Comparison of ENCODE assay signal across 10 mouse cellular contexts in genomic region chr14:31268301-31269001, GRCm38 (mm10). TPM values are rescaled to one million over a fixed set of nuclear protein-coding genes. Genes with fewer than 3 reads are reported as not detected.
DNase-seq lines count a peak whose midpoint lies in the region; ATAC-seq and TF ChIP-seq lines count a peak whose summit lies in the region.
"Had no signal": no experiment of that assay in that cellular context is flagged by ENCODE, and none has a peak within 500 bp of the region (broad histone marks: within the 10 kb centered on the region; RNA-seq: fewer than 3 reads in every experiment).

No protein-coding gene starts in this region.

- DNase-seq in lung, postnatal 4 days: no peak
- no peak for DNase-seq in stomach, postnatal 0 days (ENCODE audit: low spot score)
- DNase-seq in spleen, postnatal 4 days (ENCODE audit: low spot score in 2 of 2): no peak
- DNase-seq in urinary bladder, adult 2 months (ENCODE audit: low spot score): no peak
- DNase-seq: lung, postnatal 36 days had no signal

- H3K4me1 ChIP-seq in lung, embryonic 15.5 days: peaks cover 12% of the 10 kb centered on the region; the same call in 1 of the 2 replicates
- peaks cover 29% of the 10 kb centered on the region for H3K4me1 ChIP-seq in hindbrain, embryonic 13.5 days (replicated peaks)
- peaks cover 19% of the 10 kb centered on the region for H3K4me1 ChIP-seq in limb, embryonic 12.5 days (replicated peaks)
- H3K4me1 ChIP-seq in stomach, postnatal 0 days (replicated peaks; ENCODE audit: control insufficient read depth, insufficient read depth): peaks cover 2% of the 10 kb centered on the region; the same call in 1 of the 2 replicates

- no peak overlapping the region for H3K4me3 ChIP-seq in lung, embryonic 15.5 days
- H3K4me3 ChIP-seq in hindbrain, embryonic 13.5 days: peak overlapping the region; percentile 28
- H3K4me3 ChIP-seq in limb, embryonic 12.5 days (replicated peaks): peak overlapping the region; percentile 42
- no peak overlapping the region for H3K4me3 ChIP-seq in stomach, postnatal 0 days (ENCODE audit: low read depth, low read length)
- H3K4me3 ChIP-seq: erythroblast, embryonic 14.5 days had no signal

- H3K27me3 ChIP-seq in lung, embryonic 15.5 days: no peaks in the 10 kb centered on the region
- peaks cover 5% of the 10 kb centered on the region; the same call in 1 of the 2 replicates for H3K27me3 ChIP-seq in hindbrain, embryonic 13.5 days
- H3K27me3 ChIP-seq in limb, embryonic 12.5 days: no peaks in the 10 kb centered on the region
- H3K27me3 ChIP-seq in stomach, postnatal 0 days (ENCODE audit: control insufficient read depth, insufficient read depth, low read length): no peaks in the 10 kb centered on the region

- no peak for ATAC-seq in lung, embryonic 15.5 days (ENCODE audit: borderline replicate concordance, extremely low read depth, low FRiP score, low TSS enrichment)
- peak; percentile 76 for ATAC-seq in hindbrain, embryonic 13.5 days (ENCODE audit: low FRiP score)
- ATAC-seq in limb, embryonic 12.5 days (ENCODE audit: insufficient number of reproducible peaks, insufficient read depth, low FRiP score, low TSS enrichment, low read depth): no peak
- no peak for ATAC-seq in stomach, postnatal 0 days (ENCODE audit: low FRiP score, low TSS enrichment)
- ATAC-seq in cerebellum, adult (ENCODE audit: insufficient number of reproducible peaks, low FRiP score, low TSS enrichment): no peak; the same call in 1 of the 2 replicates

- H3K9ac ChIP-seq in lung, embryonic 15.5 days: no peak overlapping the region
- H3K9ac ChIP-seq in hindbrain, embryonic 13.5 days: peak overlapping the region; percentile 58; the same call in 1 of the 2 replicates
- peak overlapping the region; percentile 53; the same call in 1 of the 2 replicates for H3K9ac ChIP-seq in limb, embryonic 12.5 days (replicated peaks)
- H3K9ac ChIP-seq in stomach, postnatal 0 days (ENCODE audit: low read length): peak overlapping the region; percentile 51; the same call in 1 of the 2 replicates

- no peaks in the 10 kb centered on the region for H3K9me3 ChIP-seq in lung, embryonic 15.5 days
- H3K9me3 ChIP-seq in hindbrain, embryonic 13.5 days: no peaks in the 10 kb centered on the region
- H3K9me3 ChIP-seq in limb, embryonic 12.5 days: no peaks in the 10 kb centered on the region
- H3K9me3 ChIP-seq in stomach, postnatal 0 days (ENCODE audit: control insufficient read depth, low read length): no peaks in the 10 kb centered on the region

- H3K4me2 ChIP-seq in lung, embryonic 15.5 days: peak overlapping the region; percentile 69; the same call in 1 of the 2 replicates
- H3K4me2 ChIP-seq in hindbrain, embryonic 13.5 days: peak overlapping the region; percentile 51
- peak overlapping the region; percentile 59 for H3K4me2 ChIP-seq in limb, embryonic 12.5 days
- H3K4me2 ChIP-seq in stomach, postnatal 0 days (replicated peaks; ENCODE audit: low read depth): no peak overlapping the region

- no peak for TF ChIP-seq EP300 in stomach, postnatal 0 days (optimal IDR thresholded peaks at IDR 0.05)

- no peak for TF ChIP-seq CTCF in stomach, postnatal 0 days (IDR thresholded peaks at IDR 0.05; ENCODE audit: low read depth)

- H3K36me3 ChIP-seq in lung, embryonic 15.5 days: no peaks in the 10 kb centered on the region
- peaks cover 5% of the 10 kb centered on the region for H3K36me3 ChIP-seq in hindbrain, embryonic 13.5 days
- peaks cover 1% of the 10 kb centered on the region; the same call in 1 of the 2 replicates for H3K36me3 ChIP-seq in limb, embryonic 12.5 days
- no peaks in the 10 kb centered on the region for H3K36me3 ChIP-seq in stomach, postnatal 0 days (ENCODE audit: control insufficient read depth, insufficient read depth, low read length)

- 66% methylated on average over 9 of the region's 9 CpGs for WGBS in lung, embryonic 15.5 days
- WGBS in hindbrain, embryonic 13.5 days: 38% methylated on average over 9 of the region's 9 CpGs
- WGBS in limb, embryonic 12.5 days: 69% methylated on average over 9 of the region's 9 CpGs
- WGBS in stomach, postnatal 0 days: 69% methylated on average over 9 of the region's 9 CpGs

- no peak overlapping the region for H3K27ac ChIP-seq in lung, embryonic 15.5 days
- H3K27ac ChIP-seq in hindbrain, embryonic 13.5 days: peak overlapping the region; percentile 81
- H3K27ac ChIP-seq in limb, embryonic 12.5 days: peak overlapping the region; percentile 66; the same call in 1 of the 2 replicates
- no peak overlapping the region for H3K27ac ChIP-seq in stomach, postnatal 0 days (replicated peaks)

RNA-seq across cellular contexts. Expression of gene Bap1, which starts 17.2 kb away (rescaled TPM):
- polyA plus RNA-seq in lung, embryonic 15.5 days (2015; fragmentation: Nextera tagmentation; extraction: Ambion mirVana): 83.0 and 83.4 TPM in 2 replicates
- polyA plus RNA-seq in hindbrain, embryonic 13.5 days (2015; fragmentation: Nextera tagmentation; extraction: Ambion mirVana): 114 and 117 TPM in 2 replicates
- 106 and 118 TPM in 2 replicates for polyA plus RNA-seq in limb, embryonic 12.5 days (2016; fragmentation: Nextera tagmentation; extraction: Ambion mirVana)
- 22.5 and 24.5 TPM in 2 replicates for polyA plus RNA-seq in stomach, postnatal 0 days (2015; fragmentation: Nextera tagmentation; extraction: Ambion mirVana)
- 41.8 and 43.2 TPM in 2 replicates for polyA plus RNA-seq in urinary bladder, adult 2 months (2012; rRNA removed)

RNA-seq across cellular contexts. Expression of gene Phf7, which starts 17.3 kb away (rescaled TPM):
- 13.2 and 14.8 TPM in 2 replicates for polyA plus RNA-seq in lung, embryonic 15.5 days (2015; fragmentation: Nextera tagmentation; extraction: Ambion mirVana)
- polyA plus RNA-seq in hindbrain, embryonic 13.5 days (2015; fragmentation: Nextera tagmentation; extraction: Ambion mirVana): 11.9 and 13.6 TPM in 2 replicates
- polyA plus RNA-seq in limb, embryonic 12.5 days (2016; fragmentation: Nextera tagmentation; extraction: Ambion mirVana): 13.5 and 14.1 TPM in 2 replicates
- polyA plus RNA-seq in stomach, postnatal 0 days (2015; fragmentation: Nextera tagmentation; extraction: Ambion mirVana): 9.5 and 10.1 TPM in 2 replicates
- 8.9 and 9.0 TPM in 2 replicates for polyA plus RNA-seq in urinary bladder, adult 2 months (2012; rRNA removed)

RNA-seq across cellular contexts. Expression of gene Sema3g, which starts 50.8 kb away (rescaled TPM):
- polyA plus RNA-seq in lung, embryonic 15.5 days (2015; fragmentation: Nextera tagmentation; extraction: Ambion mirVana): 2.1 and 2.5 TPM in 2 replicates
- 0.84 and 0.90 TPM in 2 replicates for polyA plus RNA-seq in hindbrain, embryonic 13.5 days (2015; fragmentation: Nextera tagmentation; extraction: Ambion mirVana)
- polyA plus RNA-seq in limb, embryonic 12.5 days (2016; fragmentation: Nextera tagmentation; extraction: Ambion mirVana): 0.58 and 0.84 TPM in 2 replicates
- polyA plus RNA-seq in stomach, postnatal 0 days (2015; fragmentation: Nextera tagmentation; extraction: Ambion mirVana): 0.38 and 0.53 TPM in 2 replicates
- 3.6 and 5.9 TPM in 2 replicates for polyA plus RNA-seq in urinary bladder, adult 2 months (2012; rRNA removed)
- polyA plus RNA-seq: erythroblast, embryonic 14.5 days had no signal

RNA-seq across cellular contexts. Expression of gene Nisch, which starts 51.7 kb away (rescaled TPM):
- 387 and 413 TPM in 2 replicates for polyA plus RNA-seq in lung, embryonic 15.5 days (2015; fragmentation: Nextera tagmentation; extraction: Ambion mirVana)
- polyA plus RNA-seq in hindbrain, embryonic 13.5 days (2015; fragmentation: Nextera tagmentation; extraction: Ambion mirVana): 315 and 334 TPM in 2 replicates
- 507 and 522 TPM in 2 replicates for polyA plus RNA-seq in limb, embryonic 12.5 days (2016; fragmentation: Nextera tagmentation; extraction: Ambion mirVana)
- polyA plus RNA-seq in stomach, postnatal 0 days (2015; fragmentation: Nextera tagmentation; extraction: Ambion mirVana): 87.7 and 106 TPM in 2 replicates
- 211 and 293 TPM in 2 replicates for polyA plus RNA-seq in urinary bladder, adult 2 months (2012; rRNA removed)

RNA-seq across cellular contexts. Expression of gene Dnah1, which starts 55.2 kb away (rescaled TPM):
- 2.7 and 3.3 TPM in 2 replicates for polyA plus RNA-seq in lung, embryonic 15.5 days (2015; fragmentation: Nextera tagmentation; extraction: Ambion mirVana)
- 4.1 and 4.6 TPM in 2 replicates for polyA plus RNA-seq in hindbrain, embryonic 13.5 days (2015; fragmentation: Nextera tagmentation; extraction: Ambion mirVana)
- 7.7 and 9.1 TPM in 2 replicates for polyA plus RNA-seq in limb, embryonic 12.5 days (2016; fragmentation: Nextera tagmentation; extraction: Ambion mirVana)
- polyA plus RNA-seq in stomach, postnatal 0 days (2015; fragmentation: Nextera tagmentation; extraction: Ambion mirVana): 0.74 and 0.81 TPM in 2 replicates
- polyA plus RNA-seq in urinary bladder, adult 2 months (2012; rRNA removed): 2.3 and 2.4 TPM in 2 replicates
- polyA plus RNA-seq: erythroblast, embryonic 14.5 days had no signal

Comparison
In these comparisons a context has a peak if more than half of its experiments do, and no peak if none do; other contexts are left out.
1. H3K27ac ChIP-seq: peak in hindbrain, embryonic 13.5 days (single experiment) and limb, embryonic 12.5 days (single experiment); none in lung, embryonic 15.5 days (single experiment) and stomach, postnatal 0 days (single experiment).
2. H3K4me3 ChIP-seq: peak in hindbrain, embryonic 13.5 days (single experiment) and limb, embryonic 12.5 days (single experiment); none in lung, embryonic 15.5 days (single experiment) and stomach, postnatal 0 days (single experiment).